8 mouse cellular contexts compared by ENCODE assay signal in genomic region chr6:82723321-82723720, GRCm38 (mm10). TPM values are rescaled to one million over a fixed set of nuclear protein-coding genes. Genes with fewer than 3 reads are reported as not detected.
DNase-seq lines count a peak whose midpoint lies in the region; ATAC-seq lines count a peak whose summit lies in the region.
"Had no signal": no experiment of that assay in that cellular context is flagged by ENCODE, and none has a peak within 500 bp of the region (broad histone marks: within the 10 kb centered on the region; RNA-seq: fewer than 3 reads in every experiment).

No protein-coding gene starts in this region.

- WGBS in embryonic facial prominence, embryonic 11.5 days, result 33% methylated on average over 5 of the region's 5 CpGs
- WGBS in stomach, embryonic 16.5 days, result 27% methylated on average over 5 of the region's 5 CpGs

- no peak overlapping the region for H3K4me2 ChIP-seq in embryonic facial prominence, embryonic 11.5 days (ENCODE audit: low read depth, low read length)
- H3K4me2 ChIP-seq in stomach, embryonic 16.5 days (ENCODE audit: low read depth, low read length), result no peak overlapping the region

- no peak overlapping the region for H3K9ac ChIP-seq in embryonic facial prominence, embryonic 11.5 days (replicated peaks; ENCODE audit: low read length)
- peak overlapping the region; percentile 49; the same call in 1 of the 2 replicates for H3K9ac ChIP-seq in stomach, embryonic 16.5 days (ENCODE audit: low read length)

- peak; percentile 76 for ATAC-seq in embryonic facial prominence, embryonic 11.5 days (replicated peaks; ENCODE audit: insufficient number of reproducible peaks, low FRiP score, low TSS enrichment, low read depth)
- peak; percentile 51; the same call in 1 of the 2 replicates for ATAC-seq in stomach, embryonic 16.5 days (ENCODE audit: insufficient read depth, low FRiP score)
- no peak for ATAC-seq in cerebellum, adult (ENCODE audit: insufficient number of reproducible peaks, low FRiP score, low TSS enrichment)

- H3K27ac ChIP-seq in embryonic facial prominence, embryonic 11.5 days (replicated peaks; ENCODE audit: low read depth, low read length), result peak overlapping the region; percentile 14
- peak overlapping the region; percentile 52 for H3K27ac ChIP-seq in stomach, embryonic 16.5 days (ENCODE audit: low read length)

- DNase-seq in kidney, postnatal 10 days, result peak; percentile 46
- DNase-seq in kidney, adult 8-10 months, result no peak
- DNase-seq in embryonic facial prominence, embryonic 11.5 days (ENCODE audit: low spot score), result peak; percentile 73
- DNase-seq in lung, adult 18-20 months, result peak; percentile 65 to 67
- no peak for DNase-seq in adrenal gland, adult 18-20 months (ENCODE audit: low spot score in 2 of 2)
- DNase-seq: adrenal gland, adult 2 months had no signal

- no peak overlapping the region for H3K4me3 ChIP-seq in embryonic facial prominence, embryonic 11.5 days (ENCODE audit: low read depth, low read length)
- no peak overlapping the region for H3K4me3 ChIP-seq in stomach, embryonic 16.5 days (replicated peaks; ENCODE audit: low read length)

- H3K4me1 ChIP-seq in embryonic facial prominence, embryonic 11.5 days (ENCODE audit: control insufficient read depth, insufficient read depth, low read length), result no peaks in the 10 kb centered on the region
- H3K4me1 ChIP-seq in stomach, embryonic 16.5 days (ENCODE audit: control insufficient read depth, insufficient read depth, low read length), result peaks cover 8% of the 10 kb centered on the region

- no peaks in the 10 kb centered on the region for H3K36me3 ChIP-seq in embryonic facial prominence, embryonic 11.5 days (replicated peaks; ENCODE audit: control insufficient read depth, insufficient read depth, low read depth, low read length)
- H3K36me3 ChIP-seq in stomach, embryonic 16.5 days (ENCODE audit: control insufficient read depth, insufficient read depth, low read length), result 0 out of 2 replicates have a peak, but pooled peaks cover 2% of the 10 kb centered on the region

- H3K9me3 ChIP-seq in embryonic facial prominence, embryonic 11.5 days (replicated peaks; ENCODE audit: control insufficient read depth, low read length), result no peaks in the 10 kb centered on the region
- no peaks in the 10 kb centered on the region for H3K9me3 ChIP-seq in stomach, embryonic 16.5 days (replicated peaks; ENCODE audit: control insufficient read depth, low read length)

- H3K27me3 ChIP-seq in embryonic facial prominence, embryonic 11.5 days (ENCODE audit: control insufficient read depth, insufficient read depth, low read length), result no peaks in the 10 kb centered on the region
- H3K27me3 ChIP-seq in stomach, embryonic 16.5 days (ENCODE audit: control insufficient read depth, insufficient read depth, low read length), result no peaks in the 10 kb centered on the region

RNA-seq across cellular contexts. Expression of gene Pole4, which starts 18.2 kb away (rescaled TPM):
- polyA plus RNA-seq in embryonic facial prominence, embryonic 11.5 days (2014; fragmentation: Nextera tagmentation; extraction: Ambion mirVana), result 116 and 118 TPM in 2 replicates
- 79.8 and 94.1 TPM in 2 replicates for polyA plus RNA-seq in stomach, embryonic 16.5 days (2015; fragmentation: Nextera tagmentation; extraction: Ambion mirVana)
- 10 to 100 TPM; 35.4 to 42.4 TPM for total RNA-seq in adrenal gland, adult 18-20 months (2021)

RNA-seq across cellular contexts. Expression of gene Hk2, which starts 50.9 kb away (rescaled TPM):
- 17.0 and 17.3 TPM in 2 replicates for polyA plus RNA-seq in embryonic facial prominence, embryonic 11.5 days (2014; fragmentation: Nextera tagmentation; extraction: Ambion mirVana)
- polyA plus RNA-seq in stomach, embryonic 16.5 days (2015; fragmentation: Nextera tagmentation; extraction: Ambion mirVana), result 24.2 and 31.3 TPM in 2 replicates
- total RNA-seq in adrenal gland, adult 18-20 months (2021), result 100 to 1,000 TPM; 143 to 231 TPM

Comparison
In these comparisons a context has a peak if more than half of its experiments do, and no peak if none do; other contexts are left out.
1. DNase-seq: peak in kidney, postnatal 10 days (single experiment), embryonic facial prominence, embryonic 11.5 days (single experiment) and lung, adult 18-20 months (2 of 2); none in kidney, adult 8-10 months (0 of 2) and adrenal gland, adult 18-20 months (0 of 2).